Mouse (Mus musculus) small intestine, adult 2 months (tissue): ENCODE results near the gene Eif6.

ENCODE experiments used
- CTCF ChIP-seq: fragments of 200-500 bp; IDR thresholded peaks from 2 replicates; pipeline ENCODE4 v1.5.1; 2012; ENCODE audit warnings: low read depth, mild to moderate bottlenecking, control low read depth, inconsistent platforms, low read length, moderate library complexity, mixed read lengths; ENCODE audit not compliant: insufficient replicate concordance, insufficient read length; ENCODE audit errors: extremely low read depth
- POLR2A ChIP-seq: fragments of 200-500 bp; IDR thresholded peaks from 2 replicates; pipeline ENCODE4 v1.6.1; 2012; ENCODE audit warnings: low read depth, mild to moderate bottlenecking, control low read depth, inconsistent platforms, low read length, moderate library complexity

DNA sequence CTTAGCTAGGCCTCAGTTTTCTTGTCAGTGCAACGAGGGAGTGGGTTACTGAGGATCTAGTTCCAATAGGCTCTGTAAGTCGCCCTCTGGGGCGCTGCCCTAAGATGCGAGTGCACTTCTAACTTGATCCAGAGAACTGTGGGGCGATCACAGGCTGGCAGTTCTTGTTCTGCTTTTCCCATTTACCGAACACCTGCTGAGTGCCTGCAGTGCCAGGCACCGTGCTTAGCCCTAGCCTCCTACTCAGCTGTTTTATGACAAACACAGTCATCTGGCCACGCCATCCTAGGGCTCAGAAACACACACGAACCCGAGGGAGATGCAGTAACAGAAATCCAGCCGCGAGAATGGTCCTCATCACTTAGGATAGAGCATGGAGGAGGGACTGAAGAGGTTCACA is 33.8 kb downstream of the Eif6 start:
- TF ChIP-seq POLR2A (no peak), CTCF (no peak)
